In genomic region chr8:11003253-11003652, GRCm38 (mm10) we compare ENCODE assay signal across 7 mouse cellular contexts. TPM values are rescaled to one million over a fixed set of nuclear protein-coding genes. Genes with fewer than 3 reads are reported as not detected.
A peak's percentile ranks its signal among the peaks of the same experiment; 100 is the strongest.
DNase-seq lines count a peak whose midpoint lies in the region; ATAC-seq and TF ChIP-seq lines count a peak whose summit lies in the region.

No protein-coding gene starts in this region.

- ATAC-seq in neural tube, embryonic 11.5 days (ENCODE audit: insufficient read depth, low FRiP score, low TSS enrichment) = no peak
- no peak for ATAC-seq in heart, postnatal 0 days (ENCODE audit: insufficient read depth, low read depth)
- no peak for ATAC-seq in liver, embryonic 14.5 days (ENCODE audit: insufficient read depth)

- peak overlapping the region; percentile 35 for H3K9ac ChIP-seq in neural tube, embryonic 11.5 days (ENCODE audit: low read length)
- H3K9ac ChIP-seq in heart, postnatal 0 days (replicated peaks; ENCODE audit: low read depth, low read length) = peak overlapping the region; percentile 96
- peak overlapping the region; percentile 67 for H3K9ac ChIP-seq in liver, embryonic 14.5 days (replicated peaks)

- 49% methylated on average over 6 of the region's 6 CpGs for WGBS in neural tube, embryonic 11.5 days
- WGBS in heart, postnatal 0 days = 17% methylated on average over 6 of the region's 6 CpGs
- 36% methylated on average over 6 of the region's 6 CpGs for WGBS in liver, embryonic 14.5 days (ENCODE audit: insufficient replicate concordance)

- H3K36me3 ChIP-seq in neural tube, embryonic 11.5 days (ENCODE audit: control insufficient read depth, insufficient read depth, low read length) = no peaks in the 10 kb centered on the region; the same call in none of the 2 replicates
- peaks cover 17% of the 10 kb centered on the region for H3K36me3 ChIP-seq in heart, postnatal 0 days (replicated peaks; ENCODE audit: control insufficient read depth, insufficient read depth, low read length)
- peaks cover 16% of the 10 kb centered on the region for H3K36me3 ChIP-seq in liver, embryonic 14.5 days (replicated peaks; ENCODE audit: control insufficient read depth, insufficient read depth, low read depth)

- H3K27ac ChIP-seq in neural tube, embryonic 11.5 days (ENCODE audit: low read depth, low read length) = no peak overlapping the region
- peak overlapping the region; percentile 9; the same call in 1 of the 2 replicates for H3K27ac ChIP-seq in heart, postnatal 0 days (ENCODE audit: low read depth)
- H3K27ac ChIP-seq in liver, embryonic 14.5 days = no peak overlapping the region

- peak overlapping the region; percentile 87 for H3K4me3 ChIP-seq in neural tube, embryonic 11.5 days (ENCODE audit: low read depth, low read length)
- H3K4me3 ChIP-seq in heart, postnatal 0 days (ENCODE audit: low read depth, low read length) = peak overlapping the region; percentile 88
- peak overlapping the region; percentile 86 to 88 for H3K4me3 ChIP-seq in liver, embryonic 14.5 days (ENCODE audit: insufficient read depth in 1 of 2, low read depth in 2 of 2, low read length in 2 of 2)

- no peaks in the 10 kb centered on the region for H3K9me3 ChIP-seq in neural tube, embryonic 11.5 days (ENCODE audit: control insufficient read depth, low read length)
- H3K9me3 ChIP-seq in heart, postnatal 0 days (replicated peaks; ENCODE audit: control insufficient read depth, low read length) = no peaks in the 10 kb centered on the region
- H3K9me3 ChIP-seq in liver, embryonic 14.5 days (ENCODE audit: control insufficient read depth, low read length) = no peaks in the 10 kb centered on the region

- H3K4me2 ChIP-seq in neural tube, embryonic 11.5 days (ENCODE audit: low read depth) = peak overlapping the region; percentile 79
- peak overlapping the region; percentile 85 for H3K4me2 ChIP-seq in heart, postnatal 0 days (ENCODE audit: low read depth, low read length)
- peak overlapping the region; percentile 96 for H3K4me2 ChIP-seq in liver, embryonic 14.5 days (ENCODE audit: low read depth)

- no peak for TF ChIP-seq EP300 in heart, postnatal 0 days (IDR thresholded peaks at IDR 0.05; ENCODE audit: low read depth)
- TF ChIP-seq EP300 in liver, embryonic 14.5 days (IDR thresholded peaks at IDR 0.05; ENCODE audit: low read depth) = no peak

- no peak for TF ChIP-seq CTCF in heart, postnatal 0 days (IDR thresholded peaks at IDR 0.05; ENCODE audit: low read depth)
- no peak for TF ChIP-seq CTCF in liver, embryonic 14.5 days (IDR thresholded peaks at IDR 0.05; ENCODE audit: low read depth)

- H3K4me1 ChIP-seq in neural tube, embryonic 11.5 days (ENCODE audit: control insufficient read depth, insufficient read depth, low read length) = peaks cover 65% of the 10 kb centered on the region
- H3K4me1 ChIP-seq in heart, postnatal 0 days (ENCODE audit: control insufficient read depth, insufficient read depth) = peaks cover 49% of the 10 kb centered on the region
- peaks cover 34 to 44% of the 10 kb centered on the region in 2 experiments for H3K4me1 ChIP-seq in liver, embryonic 14.5 days (replicated peaks; ENCODE audit: control insufficient read depth in 2 of 2, insufficient read depth in 2 of 2, low read length in 1 of 2)

- no peak for DNase-seq in neural tube, embryonic 11.5 days (ENCODE audit: low spot score)
- no peak for DNase-seq in neural tube, embryonic 10.5 days (ENCODE audit: extremely low spot score, low spot score)
- no peak for DNase-seq in heart, postnatal 0 days (ENCODE audit: low spot score)
- no peak for DNase-seq in liver, embryonic 14.5 days (ENCODE audit: low read depth in 3 of 3, low spot score in 3 of 3)
- no peak for DNase-seq in ovary, adult 18-20 months (ENCODE audit: low spot score)
- no peak for DNase-seq in urinary bladder, postnatal 10 days (ENCODE audit: low spot score)
- no peak for DNase-seq in layer of hippocampus, adult 8-10 months (ENCODE audit: low spot score in 2 of 2)

- no peaks in the 10 kb centered on the region for H3K27me3 ChIP-seq in neural tube, embryonic 11.5 days (ENCODE audit: control insufficient read depth, insufficient read depth, low read length)
- H3K27me3 ChIP-seq in heart, postnatal 0 days (ENCODE audit: control insufficient read depth, insufficient read depth, low read length) = peaks cover 5% of the 10 kb centered on the region; the same call in 1 of the 2 replicates
- no peaks in the 10 kb centered on the region for H3K27me3 ChIP-seq in liver, embryonic 14.5 days (ENCODE audit: control insufficient read depth, insufficient read depth, low read length)

RNA-seq across cellular contexts. Expression of gene Irs2, which starts 5.0 kb away (rescaled TPM):
- 6.3 and 6.9 TPM in 2 replicates for polyA plus RNA-seq in neural tube, embryonic 11.5 days (2014; fragmentation: Nextera tagmentation; extraction: Ambion mirVana)
- 39.3 and 53.4 TPM in 2 replicates for total RNA-seq in heart, postnatal 0 days (2014; rRNA removed; ENCODE audit: low replicate concordance)
- polyA plus RNA-seq in heart, postnatal 0 days (2015; fragmentation: Nextera tagmentation; extraction: Ambion mirVana) = 1.6 and 2.0 TPM in 2 replicates
- 4.7 and 5.4 TPM in 2 replicates for polyA plus RNA-seq in liver, embryonic 14.5 days (2012; rRNA removed)
- 2.9 and 3.4 TPM in 2 replicates for polyA plus RNA-seq in liver, embryonic 14.5 days (2014; fragmentation: Nextera tagmentation; extraction: Ambion mirVana)
- total RNA-seq in layer of hippocampus, adult 8-10 months (2022) = 10 to 100 TPM; 54.1 to 72.4 (median 64.9) TPM

Comparison
In these comparisons a context has a peak if more than half of its experiments do, and no peak if none do; other contexts are left out.
1. H3K9ac ChIP-seq: peak in every context shown above with its lines; median percentile 96 in heart, postnatal 0 days; 67 in liver, embryonic 14.5 days; 35 in neural tube, embryonic 11.5 days.